Mouse (Mus musculus) lung, postnatal 0 days (tissue): ENCODE data around the gene Cfap221.

ENCODE experiments used
- CTCF ChIP-seq: IDR thresholded peaks from 2 replicates; pipeline ENCODE4 v1.5.1; 2016; ENCODE audit warnings: antibody characterized with exemption, mild to moderate bottlenecking
- EP300 ChIP-seq: IDR thresholded peaks from 2 replicates; pipeline ENCODE4 v1.6.1; 2016; ENCODE audit warnings: antibody characterized with exemption, mild to moderate bottlenecking, control low read depth

GRCm38 (mm10) chr1:120037021-120037683 lies 40.1 kb upstream of the Cfap221 start:
- TF ChIP-seq CTCF: 0 out of 2 replicates have a peak, but pooled peaks have one; percentile 2
- no peak for TF ChIP-seq EP300
